Mouse (Mus musculus) forebrain, embryonic 11.5 days (tissue): Measurements from ENCODE around the gene Pcnp. TPM values are rescaled to one million over a fixed set of nuclear protein-coding genes. Genes with fewer than 3 reads are reported as not detected.
A peak's percentile ranks its signal among the peaks of the same experiment; 100 is the strongest.

Experiments
- ATAC-seq: fragments of 200-750 bp; cut with Nextera tagmentation; replicated peaks from 2 replicates; pipeline ENCODE4 v1.8.0; 2017; ENCODE audit warnings: moderate TSS enrichment; ENCODE audit not compliant: low FRiP score
- DNase-seq: peaks from one replicate; pipeline ENCODE4 v3.0.0-alpha.2; 2017; ENCODE audit warnings: low spot score
- H3K27ac ChIP-seq: fragments of 300-500 bp; sonication (generic); 2 replicates; pipeline ENCODE4 v1.5.1; 2014; ENCODE audit warnings: low read depth, low read length
- H3K27me3 ChIP-seq: fragments of 300-500 bp; sonication (generic); 2 replicates; pipeline ENCODE4 v1.6.1; 2014; ENCODE audit warnings: mild to moderate bottlenecking, low read length, mixed read lengths; ENCODE audit not compliant: control insufficient read depth, insufficient read depth
- H3K36me3 ChIP-seq: fragments of 300-500 bp; sonication (generic); 2 replicates; pipeline ENCODE4 v1.6.1; 2014; ENCODE audit warnings: mild to moderate bottlenecking, low read length, moderate library complexity, mixed read lengths; ENCODE audit not compliant: control insufficient read depth, insufficient read depth
- H3K4me1 ChIP-seq: fragments of 300-500 bp; sonication (generic); replicated peaks from 2 replicates; pipeline ENCODE4 v1.6.1; 2014; ENCODE audit warnings: low read length, mixed read lengths; ENCODE audit not compliant: control insufficient read depth, insufficient read depth
- H3K4me2 ChIP-seq: fragments of 300-500 bp; sonication (generic); 2 replicates; pipeline ENCODE4 v1.6.1; 2014; ENCODE audit warnings: low read depth, mild to moderate bottlenecking, low read length, moderate library complexity, mixed read lengths; ENCODE audit not compliant: severe bottlenecking
- H3K4me3 ChIP-seq: fragments of 300-500 bp; sonication (generic); 2 replicates; pipeline ENCODE4 v1.5.1; 2014; ENCODE audit warnings: low read depth, low read length
- H3K9ac ChIP-seq: fragments of 300-500 bp; sonication (generic); 2 replicates; pipeline ENCODE4 v1.6.1; 2014; ENCODE audit warnings: low read length
- H3K9me3 ChIP-seq: fragments of 300-500 bp; sonication (generic); 2 replicates; pipeline ENCODE4 v1.6.1; 2016; ENCODE audit warnings: low read length, mixed read lengths; ENCODE audit not compliant: control insufficient read depth
- WGBS: fragments of 180-500 bp; shearing (Covaris S2); extraction: QIAGEN DNeasy Blood & Tissue Kit; methylation state at CpG from one replicate; pipeline ENCODE4 v1.1.7; 2014; 5-methylcytosine and 5-hydroxymethylcytosine counted together
- polyA plus RNA-seq: library from polyadenylated mRNA; unstranded; fragments of >200 nt; fragmentation: Nextera tagmentation; extraction: Ambion mirVana; gene quantifications from 2 replicates; pipeline ENCODE4 v1.2.1, GENCODE M21; 2014

The Pcnp gene
- polyA plus RNA-seq, 1 experiment from 2014 or later: 372 TPM

GRCm38 (mm10) chr16:56071317-56072232 is 42.0 kb upstream of the Pcnp start:
- Histone ChIP-seq H3K9ac (no peak overlapping the region), H3K4me1 (0 out of 2 replicates have a peak, but pooled peaks cover 4% of the 10 kb centered on the region), H3K9me3 (no peaks in the 10 kb centered on the region), H3K4me2 (no peak overlapping the region), H3K27ac (no peak overlapping the region), H3K4me3 (no peak overlapping the region), H3K27me3 (no peaks in the 10 kb centered on the region), H3K36me3 (no peaks in the 10 kb centered on the region)
- no peak for DNase-seq
- ATAC-seq: no peak
- WGBS: 44% methylated on average over 5 of the region's 5 CpGs

- Histone ChIP-seq H3K36me3 (no peaks in the 10 kb centered on the region), H3K4me2 (no peak overlapping the region), H3K4me3 (no peak overlapping the region), H3K27me3 (no peaks in the 10 kb centered on the region), H3K4me1 (no peaks in the 10 kb centered on the region), H3K9me3 (no peaks in the 10 kb centered on the region), H3K9ac (no peak overlapping the region), H3K27ac (no peak overlapping the region)
- DNase-seq (no peak), ATAC-seq (no peak)
- WGBS: 95% methylated on average over 6 of the region's 6 CpGs
These were observed 39.1 kb upstream of the Pcnp start for GRCm38 (mm10) chr16:56068523-56069070.

- WGBS: 21% methylated on average over 8 of the region's 8 CpGs
- no peak for DNase-seq
- Histone ChIP-seq H3K4me3 (no peak overlapping the region), H3K4me2 (no peak overlapping the region), H3K9me3 (no peaks in the 10 kb centered on the region), H3K4me1 (no peaks in the 10 kb centered on the region), H3K27ac (no peak overlapping the region), H3K27me3 (no peaks in the 10 kb centered on the region), H3K36me3 (no peaks in the 10 kb centered on the region), H3K9ac (no peak overlapping the region)
- ATAC-seq: no peak
These were observed 36.6 kb upstream of the Pcnp start for GRCm38 (mm10) chr16:56066113-56066512.

GRCm38 (mm10) chr16:56064334-56064990 is 34.9 kb upstream of the Pcnp start:
- Histone ChIP-seq H3K27ac (no peak overlapping the region), H3K27me3 (no peaks in the 10 kb centered on the region), H3K9ac (peak overlapping the region; percentile 47), H3K36me3 (no peaks in the 10 kb centered on the region), H3K4me1 (no peaks in the 10 kb centered on the region), H3K4me3 (peak overlapping the region; percentile 23), H3K9me3 (no peaks in the 10 kb centered on the region), H3K4me2 (peak overlapping the region; percentile 50)
- WGBS: 4% methylated on average over 20 of the region's 20 CpGs
- DNase-seq (peak; percentile 80), ATAC-seq (peak; percentile 92)

GRCm38 (mm10) chr16:56062981-56063380 is 33.4 kb upstream of the Pcnp start:
- WGBS: 70% methylated on average over 11 of the region's 11 CpGs
- no peaks in the 10 kb centered on the region for H3K9me3 ChIP-seq
- H3K4me2 ChIP-seq: no peak overlapping the region
- H3K9ac ChIP-seq: no peak overlapping the region
- no peaks in the 10 kb centered on the region for H3K27me3 ChIP-seq
- H3K27ac ChIP-seq: no peak overlapping the region
- no peak overlapping the region for H3K4me3 ChIP-seq
- no peaks in the 10 kb centered on the region for H3K36me3 ChIP-seq
- H3K4me1 ChIP-seq: no peaks in the 10 kb centered on the region
- DNase-seq (no peak), ATAC-seq (no peak)

- Histone ChIP-seq H3K4me1 (no peaks in the 10 kb centered on the region; the same call in 1 of the 2 replicates), H3K4me3 (no peak overlapping the region), H3K9ac (no peak overlapping the region), H3K27ac (no peak overlapping the region), H3K36me3 (no peaks in the 10 kb centered on the region), H3K9me3 (no peaks in the 10 kb centered on the region), H3K4me2 (no peak overlapping the region), H3K27me3 (no peaks in the 10 kb centered on the region)
- no peak for DNase-seq
- WGBS: 84% methylated on average over 7 of the region's 7 CpGs
- ATAC-seq: no peak
These were observed 32.6 kb upstream of the Pcnp start for GRCm38 (mm10) chr16:56061995-56062594.

DNA sequence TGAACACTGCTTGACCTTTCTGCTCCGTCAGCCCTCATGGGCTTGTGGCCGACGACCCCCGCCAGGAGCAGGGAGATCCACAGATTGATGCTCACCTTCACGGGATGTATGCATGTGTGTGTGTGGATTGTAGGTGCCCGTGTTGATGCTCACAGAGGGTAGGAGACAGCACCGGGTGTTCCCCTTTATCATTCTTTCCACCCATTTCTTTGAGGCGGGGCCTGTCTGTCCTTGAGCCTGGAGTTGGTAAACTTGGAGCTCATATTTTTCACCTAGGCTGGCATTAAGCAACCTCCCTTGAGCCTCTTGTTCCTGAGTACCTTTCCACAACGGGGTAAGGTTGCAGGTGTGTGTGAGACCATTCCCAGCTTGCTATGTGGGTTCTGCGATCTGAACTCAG is 28.6 kb upstream of the Pcnp start:
- H3K4me3 ChIP-seq: no peak overlapping the region
- ATAC-seq: peak; percentile 10; the same call in 1 of the 2 replicates
- no peak overlapping the region for H3K9ac ChIP-seq
- no peaks in the 10 kb centered on the region; the same call in 1 of the 2 replicates for H3K4me1 ChIP-seq
- H3K9me3 ChIP-seq: no peaks in the 10 kb centered on the region
- 0 out of 2 replicates have a peak overlapping the region, but pooled peaks have one; percentile 1 for H3K27ac ChIP-seq
- 75% methylated on average over 10 of the region's 10 CpGs for WGBS
- H3K27me3 ChIP-seq: no peaks in the 10 kb centered on the region
- no peak overlapping the region for H3K4me2 ChIP-seq
- DNase-seq: no peak
- H3K36me3 ChIP-seq: no peaks in the 10 kb centered on the region

GRCm38 (mm10) chr16:56056944-56057590 is 27.5 kb upstream of the Pcnp start:
- Histone ChIP-seq H3K4me3 (no peak overlapping the region), H3K27me3 (no peaks in the 10 kb centered on the region), H3K36me3 (no peaks in the 10 kb centered on the region), H3K9me3 (no peaks in the 10 kb centered on the region), H3K4me2 (0 out of 2 replicates have a peak overlapping the region, but pooled peaks have one; percentile 5), H3K4me1 (no peaks in the 10 kb centered on the region; the same call in 1 of the 2 replicates), H3K27ac (peak overlapping the region; percentile 69), H3K9ac (no peak overlapping the region)
- 21% methylated on average over 7 of the region's 7 CpGs for WGBS
- DNase-seq (peak; percentile 72), ATAC-seq (peak; percentile 96)
